Mouse (Mus musculus) gastrocnemius, postnatal 36 days (tissue): ENCODE results near the gene Mfap4. TPM values are rescaled to one million over a fixed set of nuclear protein-coding genes. Genes with fewer than 3 reads are reported as not detected.

Experiments
- DNase-seq, 2 experiments: peaks; one replicate each; pipeline ENCODE4 v3.0.0; 2022
- intact Hi-C: fragments of 180-260 bp; cut with DNase I; formaldehyde crosslinking; loops from one replicate; pipeline ENCODE4 v1.15.1; 2025
- total RNA-seq, 2 experiments: library from RNA; stranded (reverse); gene quantifications; 2 replicates each; pipeline ENCODE4 v1.2.3; 2021

Mfap4 gene
- total RNA-seq, 2 experiments from 2014 or later = 26.7 to 34.9 TPM

DNA sequence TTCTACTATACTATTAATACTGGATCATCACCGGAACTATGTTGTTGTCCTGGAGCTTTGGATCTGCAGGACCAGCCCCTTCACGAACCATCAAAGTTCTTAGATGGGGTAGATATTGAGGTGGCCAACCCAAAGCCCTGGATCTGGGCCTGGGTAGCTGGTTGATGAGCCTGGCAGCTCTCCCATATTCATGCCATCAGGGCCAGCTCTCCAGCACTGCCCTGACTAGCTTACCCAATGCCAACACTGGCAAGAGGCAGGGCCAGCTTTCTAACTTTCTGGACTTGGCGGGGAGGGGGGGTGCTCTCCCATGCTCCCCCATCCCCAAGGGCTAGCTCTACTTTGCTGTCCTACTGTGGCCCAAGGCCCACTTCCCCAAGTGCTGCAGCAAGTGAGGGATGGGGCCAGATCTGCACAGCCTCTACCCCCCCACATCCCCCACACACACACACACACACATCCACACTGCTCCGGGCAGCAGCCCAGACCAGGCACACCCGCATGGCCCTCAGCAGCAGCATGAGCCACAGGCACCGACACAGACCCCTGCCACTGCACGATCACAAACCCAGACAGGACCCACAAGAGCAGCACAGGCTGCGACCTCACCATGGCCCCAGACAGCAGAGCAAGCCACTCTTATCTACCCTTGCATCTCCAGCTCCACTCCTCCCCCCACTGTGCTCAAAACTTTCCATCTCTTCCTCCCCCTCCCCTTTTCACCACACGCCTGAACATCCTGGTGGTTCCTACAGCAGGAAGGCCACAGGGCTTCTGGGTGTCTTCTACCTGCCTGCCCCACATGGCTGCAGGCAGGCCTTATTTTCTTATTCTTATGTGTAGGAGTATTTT, 3.8 kb upstream of the Mfap4 start:
- intact Hi-C loops = no loop called here
- no peak for DNase-seq

DNA sequence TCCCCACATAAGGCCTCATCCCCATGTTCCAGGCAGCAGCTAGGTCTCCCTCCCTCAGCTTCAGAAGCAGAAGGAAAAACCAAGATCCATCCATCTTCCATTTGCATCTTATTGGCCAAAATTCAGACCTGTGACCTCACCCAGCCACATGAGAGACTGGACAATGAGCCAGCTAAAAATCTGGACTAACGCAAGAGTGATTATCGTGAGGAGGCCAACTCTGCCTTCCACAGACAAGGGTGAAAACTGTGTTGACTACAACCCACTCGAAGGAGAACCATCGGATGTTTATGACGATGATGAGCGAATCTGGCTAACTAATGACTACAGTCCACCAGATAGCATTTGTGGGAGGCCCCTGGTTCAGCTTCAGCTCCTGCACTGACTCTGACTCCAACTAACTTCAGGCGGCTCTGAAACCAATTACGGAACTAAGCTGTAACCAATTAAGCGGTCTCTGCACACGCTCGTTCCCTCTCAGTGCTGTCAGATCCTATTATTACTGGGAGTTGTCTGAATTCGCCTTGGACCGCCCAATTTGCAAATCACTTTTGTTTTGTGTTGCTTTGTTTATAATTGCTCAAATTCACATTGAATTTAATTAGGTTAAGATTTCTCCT, 1.9 kb upstream of the Mfap4 start:
- intact Hi-C loops = no loop called here
- DNase-seq = no peak

DNA sequence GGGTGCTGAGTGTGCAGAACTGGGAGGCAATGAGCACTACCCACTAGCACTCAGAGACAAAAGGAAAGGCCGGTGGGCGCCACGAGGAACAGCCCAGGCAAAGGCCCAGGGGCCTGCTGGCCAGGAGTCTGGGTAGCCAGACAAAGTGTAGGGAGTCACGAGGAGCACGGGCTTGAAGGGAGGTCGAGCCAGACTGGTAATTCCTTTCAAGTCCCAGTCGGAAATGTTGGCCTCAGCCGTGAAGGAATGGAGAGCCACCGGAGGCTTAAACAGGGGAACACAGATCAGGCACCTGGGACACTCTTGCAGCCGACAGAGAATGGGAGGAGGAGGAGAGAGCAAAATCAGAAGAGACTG, 997 bp upstream of the Mfap4 start:
- intact Hi-C loops = no loop called here
- DNase-seq = no peak

DNA sequence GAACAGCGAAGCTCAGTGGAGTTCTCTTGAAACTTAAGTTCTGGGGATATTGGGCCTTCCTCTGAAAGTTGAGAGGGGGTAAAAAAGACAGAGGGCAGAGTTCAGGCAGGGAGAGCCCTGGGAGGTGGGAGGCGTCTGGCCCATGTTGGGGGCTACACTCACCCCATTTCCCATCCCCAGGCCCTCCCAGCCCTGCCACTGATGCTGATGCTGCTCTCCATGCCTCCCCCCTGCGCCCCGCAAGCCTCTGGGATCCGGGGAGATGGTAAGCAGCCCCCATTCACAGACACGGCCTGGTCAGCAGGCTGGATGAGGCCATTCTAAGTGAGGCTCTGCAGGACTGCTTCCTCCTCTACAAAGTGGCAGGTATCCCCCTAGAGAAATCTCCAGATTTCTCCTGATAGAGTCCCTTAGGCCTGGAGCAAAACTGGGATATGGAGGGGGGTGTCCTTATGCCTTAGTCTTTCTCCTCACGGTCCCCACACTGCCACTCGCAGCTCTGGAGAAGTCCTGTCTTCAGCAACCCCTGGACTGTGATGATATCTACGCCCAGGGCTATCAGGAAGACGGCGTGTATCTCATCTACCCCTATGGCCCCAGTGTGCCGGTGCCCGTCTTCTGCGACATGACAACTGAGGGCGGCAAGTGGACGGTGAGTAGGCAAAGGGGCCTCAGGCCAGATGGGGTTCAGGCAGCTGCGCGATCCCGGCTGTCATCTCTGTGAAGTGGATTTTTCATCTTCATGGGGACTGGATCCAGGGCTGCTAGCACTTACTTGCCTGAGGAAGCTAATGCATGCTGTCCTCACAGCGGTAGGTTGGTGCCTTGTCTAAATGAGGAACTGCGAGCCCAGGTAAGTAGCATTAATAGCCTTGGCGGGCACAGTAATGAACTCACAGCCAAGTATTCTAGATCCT, 568 bp downstream of the Mfap4 start:
- intact Hi-C loops = loop anchor here (5.0 kb wide), 1 partner anchor 48 kb away; no protein-coding TSS in a partner anchor
- no peak for DNase-seq

DNA sequence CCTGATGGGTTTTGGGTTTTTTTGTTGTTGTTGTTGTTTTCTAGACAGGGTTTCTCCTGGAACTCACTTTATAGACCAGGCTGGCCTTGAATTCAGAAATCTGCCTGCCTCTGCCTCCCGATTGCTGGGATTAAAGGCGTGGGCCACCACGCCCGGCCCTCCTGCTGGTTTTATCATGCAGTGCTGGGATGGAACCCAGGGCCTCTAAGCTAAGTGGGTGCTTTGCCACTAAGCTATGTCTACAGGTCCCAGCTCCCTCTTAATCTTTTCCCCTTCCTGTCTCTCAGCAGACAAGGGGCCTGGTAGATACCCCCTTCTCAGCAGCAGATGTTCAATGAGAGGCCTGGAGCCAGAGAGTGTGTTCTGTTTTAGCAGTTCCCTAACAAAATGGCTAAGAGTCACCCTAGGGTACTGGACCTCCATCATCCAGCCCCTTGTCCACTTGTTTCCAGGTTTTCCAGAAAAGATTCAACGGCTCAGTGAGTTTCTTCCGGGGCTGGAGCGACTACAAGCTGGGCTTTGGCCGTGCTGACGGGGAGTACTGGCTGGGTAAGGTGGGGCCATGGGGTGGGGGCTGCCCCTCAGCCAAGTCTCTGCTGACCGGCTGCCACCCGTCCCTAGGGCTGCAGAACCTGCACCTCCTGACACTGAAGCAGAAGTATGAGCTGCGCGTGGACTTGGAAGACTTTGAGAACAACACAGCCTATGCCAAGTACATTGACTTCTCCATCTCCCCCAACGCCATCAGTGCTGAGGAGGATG, 1.4 kb downstream of the Mfap4 start:
- DNase-seq = no peak
- intact Hi-C loops = loop anchor here (5.0 kb wide), 1 partner anchor 49 kb away; no protein-coding TSS in a partner anchor

DNA sequence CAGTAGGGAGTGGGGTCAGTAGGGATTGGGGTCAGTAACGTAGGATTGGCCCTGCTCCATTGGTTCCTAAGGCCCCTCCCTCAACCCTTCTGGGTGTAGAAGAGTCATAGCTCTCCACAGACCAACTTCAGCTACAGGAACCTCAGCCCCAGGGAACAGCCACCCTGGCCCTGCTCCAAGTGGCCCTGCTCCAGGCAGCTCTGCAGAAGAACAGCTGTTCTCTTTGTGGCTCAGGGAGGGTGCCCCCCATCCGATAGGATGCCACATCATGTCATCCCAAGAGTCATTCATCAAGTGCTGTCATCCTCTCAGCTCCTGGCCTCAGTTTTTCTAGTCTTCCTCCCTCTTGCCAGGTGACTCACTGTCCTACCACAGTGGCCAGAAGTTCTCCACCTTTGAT, 2.2 kb downstream of the Mfap4 start:
- intact Hi-C loops = loop anchor here (5.0 kb wide), 1 partner anchor 50 kb away; no protein-coding TSS in a partner anchor
- peak in 1 of 2 experiments; percentile 48 for DNase-seq

DNA sequence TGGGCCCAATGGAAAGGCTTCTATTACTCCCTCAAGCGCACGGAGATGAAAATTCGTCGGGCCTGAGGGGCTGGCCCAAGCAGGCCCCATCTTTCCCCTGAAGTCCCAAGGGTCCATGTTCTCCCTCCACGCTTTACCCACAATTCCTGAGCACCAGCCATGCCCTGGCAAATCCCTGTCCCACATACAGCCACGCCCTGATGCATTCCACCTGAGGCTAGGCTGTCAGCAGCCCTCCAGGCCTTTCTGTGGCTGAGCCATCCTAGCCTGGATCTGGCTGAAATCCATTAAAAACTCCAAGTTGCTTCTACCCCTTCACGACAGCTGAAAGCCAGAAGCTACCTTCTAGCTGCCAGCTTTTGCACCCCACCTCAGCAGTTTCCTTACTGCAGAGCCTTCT, 2.7 kb downstream of the Mfap4 start:
- no peak for DNase-seq
- intact Hi-C loops = loop anchor here (5.0 kb wide), 1 partner anchor 51 kb away; no protein-coding TSS in a partner anchor

DNA sequence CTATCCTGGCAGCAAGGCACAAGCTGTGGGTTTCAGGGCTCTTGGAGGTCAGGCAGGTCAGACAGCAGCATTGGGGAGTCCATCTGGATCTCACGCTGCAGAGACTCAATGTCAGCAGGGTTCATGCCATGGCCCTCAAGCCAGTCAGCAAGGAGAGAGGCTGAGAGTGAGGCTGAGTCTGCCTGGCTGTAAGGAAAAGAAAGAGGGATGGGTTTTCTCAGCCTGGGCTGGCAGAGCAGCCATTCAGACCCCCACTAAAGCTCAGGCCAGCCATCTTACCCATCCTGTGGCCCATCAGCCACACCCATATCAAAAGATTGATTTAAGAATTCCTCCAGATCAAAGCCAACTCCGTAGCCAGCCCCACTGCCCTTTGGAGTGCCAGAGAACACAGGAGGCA, 3.9 kb downstream of the Mfap4 start:
- intact Hi-C loops = loop anchor here (5.0 kb wide), 1 partner anchor 52 kb away; no protein-coding TSS in a partner anchor
- DNase-seq = no peak

DNA sequence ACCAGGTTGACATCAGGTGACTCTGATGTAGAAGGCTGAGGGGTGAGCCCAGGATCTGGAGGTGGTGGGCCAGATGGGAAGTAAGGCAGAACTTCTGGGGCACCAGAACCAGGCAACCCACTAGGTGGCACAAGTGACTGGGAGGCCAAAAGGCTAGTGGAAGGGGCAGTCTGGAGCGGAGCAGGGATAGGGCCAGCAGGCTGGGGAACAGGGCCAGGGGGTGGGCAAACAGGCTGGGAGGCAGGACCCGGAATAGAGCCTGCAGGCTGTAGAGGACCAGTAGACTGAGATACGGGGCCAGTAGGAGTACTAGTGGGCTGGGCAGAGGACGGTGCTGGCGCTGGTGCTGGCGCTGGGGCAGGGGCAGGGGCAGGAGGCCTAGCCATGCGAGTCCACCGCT, 4.6 kb downstream of the Mfap4 start:
- DNase-seq = no peak
- intact Hi-C loops = loop anchor here (5.0 kb wide), 1 partner anchor 53 kb away; no protein-coding TSS in a partner anchor

DNA sequence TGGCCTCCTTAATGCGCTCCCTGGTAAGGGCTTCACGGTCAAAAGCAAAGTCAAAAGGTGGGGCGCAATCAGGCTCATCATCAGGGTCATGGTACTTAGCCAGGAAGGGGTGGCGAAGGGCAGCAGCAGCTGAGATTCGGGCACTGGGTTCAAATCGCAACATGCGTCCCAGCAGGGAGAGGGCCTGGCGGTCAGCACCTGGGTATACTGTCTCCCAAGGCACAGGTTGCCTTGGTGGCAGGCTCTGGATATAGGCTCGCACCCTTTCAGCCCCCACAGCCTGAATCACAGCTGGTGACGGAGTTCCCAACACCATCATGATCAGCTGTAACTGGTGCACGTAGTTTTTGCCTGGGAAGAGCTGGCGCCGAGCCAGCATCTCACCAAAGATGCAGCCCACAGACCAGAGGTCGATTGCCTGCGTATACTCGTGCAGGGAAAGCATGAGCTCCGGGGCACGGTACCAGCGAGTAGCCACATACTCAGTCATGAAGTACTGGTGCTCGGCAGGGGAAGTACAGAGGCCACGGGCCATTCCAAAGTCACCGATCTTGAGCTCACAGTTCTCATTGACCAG, 5.8 kb downstream of the Mfap4 start:
- intact Hi-C loops = no loop called here
- DNase-seq = no peak

DNA sequence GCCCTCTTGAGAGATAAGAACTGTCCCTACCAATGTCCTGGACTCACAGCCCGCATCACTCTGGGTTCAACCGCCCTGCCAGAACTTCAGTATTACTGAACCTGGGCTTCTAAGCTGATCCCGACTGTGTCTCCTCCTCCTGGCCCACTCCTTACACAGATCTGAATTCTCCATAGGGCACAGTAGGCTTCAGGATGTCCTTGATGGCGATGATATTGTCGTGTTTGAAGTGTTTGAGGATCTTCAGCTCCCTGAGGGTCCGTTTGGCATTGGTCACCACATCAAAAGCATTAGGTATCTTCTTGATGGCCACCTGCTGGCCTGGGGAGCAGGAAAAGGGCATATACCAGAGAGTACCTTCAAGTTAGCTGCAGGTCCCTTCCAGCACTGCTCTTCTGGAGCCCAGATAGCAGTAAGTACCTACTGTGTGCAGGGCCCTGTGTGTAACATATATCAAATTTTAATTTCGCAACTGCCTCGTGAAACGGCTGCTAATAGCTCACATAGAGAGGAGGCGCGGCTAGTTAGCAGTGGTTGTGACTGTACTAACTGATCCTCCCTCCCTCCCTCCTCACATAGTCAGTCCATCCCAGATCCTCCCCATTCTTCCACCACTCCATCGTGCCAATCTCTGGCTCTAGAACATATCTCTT, 7.6 kb downstream of the Mfap4 start:
- intact Hi-C loops = no loop called here

DNA sequence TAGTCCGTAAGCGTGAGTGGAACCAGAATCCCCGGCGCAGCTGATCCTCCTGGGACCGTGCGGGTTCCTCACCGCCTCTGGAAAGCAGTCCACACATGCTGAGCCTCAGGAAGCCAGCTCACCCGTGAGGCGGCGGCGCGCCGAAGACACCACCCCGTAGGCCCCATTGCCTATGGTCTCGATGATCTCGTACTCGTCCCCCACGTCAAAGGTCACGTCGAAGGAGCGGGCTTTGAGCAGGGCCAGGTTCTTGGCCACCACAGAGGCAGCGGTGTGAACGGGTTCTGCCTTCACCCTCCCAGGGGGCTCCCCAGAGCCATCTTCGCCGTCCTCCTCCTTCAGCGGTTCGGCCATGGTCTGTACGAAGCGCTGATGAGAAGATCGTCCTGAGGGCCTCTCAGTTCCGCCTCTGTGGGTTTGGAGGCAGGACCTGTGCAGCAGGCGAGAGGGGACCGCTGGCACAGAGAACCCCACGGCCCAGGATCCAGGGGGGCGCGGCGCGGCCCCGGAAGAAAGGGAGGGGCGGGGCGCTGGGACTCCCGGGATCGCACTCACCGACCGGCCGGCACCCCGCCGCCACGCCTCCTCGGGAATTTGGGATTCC, 8.4 kb downstream of the Mfap4 start:
- intact Hi-C loops = no loop called here

More for the DNA sequence above, 7.6 kb downstream of the Mfap4 start:
- DNase-seq = no peak

DNA sequence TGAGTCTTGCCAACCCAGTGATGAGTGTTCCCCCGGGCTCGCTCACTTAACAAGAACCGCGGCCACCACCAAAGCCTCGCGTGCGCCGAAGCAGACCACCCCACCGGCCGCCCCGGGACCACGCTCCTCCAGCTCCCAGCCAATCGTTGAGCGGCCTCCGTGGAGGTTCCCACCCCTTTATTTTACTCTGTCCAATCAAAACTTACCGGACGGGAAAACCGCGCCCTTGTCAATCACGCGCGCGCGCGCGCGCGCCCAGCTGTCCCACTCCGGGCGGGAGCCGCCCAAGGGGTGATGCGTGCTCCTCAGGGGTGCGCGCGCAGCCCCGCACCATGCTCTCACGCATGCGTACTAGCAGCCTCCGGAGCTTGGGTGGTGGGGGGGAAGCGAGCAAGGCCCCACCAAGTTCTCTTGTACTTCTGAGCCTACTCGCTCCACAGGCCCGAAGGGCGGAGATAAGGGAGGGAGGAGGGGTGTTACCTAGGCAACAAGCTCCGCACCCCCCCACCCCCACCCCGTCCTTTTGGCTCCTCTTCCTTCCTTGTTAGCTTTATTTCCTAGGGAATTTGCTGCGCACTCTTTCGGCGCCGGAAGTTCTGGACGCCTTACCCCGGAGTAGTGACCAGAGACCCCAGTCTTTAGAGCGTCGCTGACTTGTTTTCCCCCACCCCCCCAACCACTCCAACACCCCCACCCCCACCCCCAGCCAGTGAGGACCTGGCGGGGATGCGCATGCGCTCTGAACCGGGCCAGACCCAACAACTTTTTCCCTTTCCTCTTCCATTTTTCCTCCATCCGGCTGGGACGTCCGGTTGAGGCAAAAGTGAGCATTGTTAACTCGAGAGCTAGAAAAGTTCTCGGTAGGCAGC, 9.1 kb downstream of the Mfap4 start, which contains the start of gene Mapk7:
Mapk7 (minus strand) TSS at position 278 of the 869 bp plus-strand sequence.
- peak; percentile 95 to 96 for DNase-seq
- intact Hi-C loops = no loop called here

More for the DNA sequence above, 8.4 kb downstream of the Mfap4 start:
- no peak for DNase-seq

DNA sequence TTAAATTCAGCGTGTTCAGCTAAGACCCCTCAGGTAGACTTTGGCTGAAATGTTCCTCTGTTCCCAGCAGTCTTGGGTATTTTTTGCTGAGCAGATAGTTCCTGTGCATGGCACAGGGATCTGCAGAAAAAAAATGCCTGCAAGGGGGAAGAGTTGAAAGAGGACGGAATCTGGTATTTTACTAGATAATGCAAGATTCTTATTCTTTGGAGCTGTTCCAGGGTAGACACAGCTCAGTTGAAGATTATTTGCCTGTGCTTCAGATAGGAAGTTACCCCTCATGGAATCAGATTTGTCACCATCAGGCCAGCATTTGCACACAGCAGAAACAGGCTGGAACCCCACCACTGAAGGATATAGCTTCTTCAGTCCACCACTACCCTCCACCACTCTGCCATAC, 10.3 kb downstream of the Mfap4 start:
- intact Hi-C loops = no loop called here
- DNase-seq = no peak

DNA sequence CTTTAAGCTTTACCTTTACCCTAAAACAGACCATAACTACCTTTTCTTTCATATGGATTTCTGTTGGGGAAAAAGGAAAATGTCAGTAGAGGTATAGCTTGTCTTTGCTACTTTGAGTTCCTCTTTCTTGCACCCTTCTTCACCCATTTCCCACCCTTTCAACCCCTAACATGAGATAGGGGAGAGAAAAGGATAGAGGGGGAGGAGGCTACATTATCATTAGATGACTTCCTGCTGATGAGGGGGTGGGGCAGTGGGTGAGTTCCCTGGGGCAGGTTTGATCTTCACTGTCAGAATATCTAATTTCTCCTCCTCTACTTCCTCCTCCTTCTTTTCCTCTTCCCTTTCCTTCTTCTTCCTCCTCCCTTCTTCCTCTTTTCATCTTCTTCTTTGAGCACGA, 12.3 kb downstream of the Mfap4 start:
- intact Hi-C loops = no loop called here

DNA sequence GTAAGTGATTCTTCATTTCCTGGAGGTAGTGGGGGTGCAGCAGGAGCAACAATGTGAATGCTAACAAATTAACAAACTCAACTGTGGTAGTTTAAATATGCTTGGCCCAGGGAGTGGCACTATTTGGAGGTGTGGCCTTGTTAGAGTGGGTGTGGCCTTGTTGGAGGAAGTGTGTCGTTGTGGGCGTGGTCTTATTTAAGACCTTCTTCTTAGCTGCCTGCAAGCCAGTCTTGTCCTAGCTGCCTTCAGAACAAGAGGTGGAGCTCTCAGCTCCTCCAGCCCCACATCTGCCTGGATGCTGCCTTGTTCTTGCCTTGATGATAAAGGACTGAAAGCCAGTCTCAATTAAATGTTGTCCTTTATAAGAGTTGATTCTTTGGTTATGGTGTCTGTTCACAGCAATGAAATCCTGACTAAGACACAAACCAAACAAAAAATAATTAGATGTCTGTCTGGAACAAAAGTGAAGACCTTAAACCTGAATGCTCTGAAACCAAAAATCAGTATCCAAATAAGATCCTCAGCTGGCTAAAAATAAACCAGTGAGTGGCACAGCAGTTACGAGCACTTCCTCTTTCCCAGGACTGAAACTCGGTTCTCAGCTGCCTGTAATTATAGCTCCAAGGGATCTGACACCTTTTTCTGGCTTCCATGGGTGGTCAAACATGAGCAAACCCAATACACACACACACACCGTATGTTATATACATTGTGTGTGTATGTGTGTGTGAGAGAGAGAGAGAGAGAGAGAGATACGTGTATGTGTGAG, 13.7 kb downstream of the Mfap4 start:
- intact Hi-C loops = no loop called here
- DNase-seq = no peak

More for the DNA sequence above, 12.3 kb downstream of the Mfap4 start:
- no peak for DNase-seq

DNA sequence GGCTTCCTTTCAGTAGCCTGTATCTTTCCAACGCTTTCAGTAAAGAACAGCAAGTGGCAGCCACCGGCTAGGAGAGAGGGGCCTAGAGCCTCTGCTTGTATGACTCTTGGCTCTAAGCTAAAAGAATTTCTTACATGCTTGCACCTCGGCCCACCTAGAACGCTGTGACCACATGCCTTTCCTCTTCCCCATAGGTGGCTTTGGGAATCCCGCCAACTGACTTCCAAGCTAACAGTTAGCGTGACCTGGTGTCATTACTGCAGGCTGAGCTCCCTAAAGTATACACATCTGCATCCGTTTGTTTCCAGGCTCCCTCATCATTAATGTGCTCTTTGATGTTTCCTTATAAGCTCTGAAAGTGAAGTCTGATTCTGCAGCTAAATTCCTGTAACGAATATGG, 18.7 kb downstream of the Mfap4 start:
- DNase-seq = no peak
- intact Hi-C loops = loop anchor here (5.0 kb wide), 1 partner anchor 87 kb away; no protein-coding TSS in a partner anchor
